Mouse (Mus musculus) spleen, adult 2 months (tissue): Measurements from ENCODE around the gene Pdzrn4.

ENCODE experiments used
- CTCF ChIP-seq: fragments of 200-500 bp; IDR thresholded peaks from 2 replicates; pipeline ENCODE4 v1.5.1; 2011; ENCODE audit warnings: mild to moderate bottlenecking, inconsistent platforms; ENCODE audit not compliant: insufficient read depth, insufficient read length, insufficient replicate concordance; ENCODE audit errors: extremely low read depth
- POLR2A ChIP-seq: fragments of 200-500 bp; IDR thresholded peaks from 2 replicates; pipeline ENCODE4 v1.6.1; 2011; ENCODE audit warnings: low read depth, low read length, inconsistent platforms

GRCm38 (mm10) chr15:92696276-92696956, 299.7 kb downstream of the Pdzrn4 start:
- TF ChIP-seq POLR2A (no peak), CTCF (no peak)
